Mouse (Mus musculus): ENCODE data around the gene Fau. TPM values are rescaled to one million over a fixed set of nuclear protein-coding genes. Genes with fewer than 3 reads are reported as not detected.

The Fau gene
- total RNA-seq (2014; rRNA removed) (1,002 and 1,178 TPM in 2 replicates), polyA plus RNA-seq (2015; fragmentation: Nextera tagmentation; extraction: Ambion mirVana) (610 and 775 TPM in 2 replicates)

GRCm38 (mm10) chr19:6057313-6058096 lies at the start of gene Fau, which contains the start of gene Mrpl49:
Gene Fau (plus strand): TSS chr19:6057844.
Gene Mrpl49 (minus strand): TSS chr19:6057785.
- Histone ChIP-seq H3K9ac (peak within 1 kb of the TSS; percentile 94), H3K27me3 (ENCODE audit: insufficient read depth, low read length) (no peaks in the 10 kb centered on the region), H3K4me1 (ENCODE audit: insufficient read depth) (peaks cover 8% of the 10 kb centered on the region), H3K36me3 (ENCODE audit: insufficient read depth) (peaks cover 34% of the 10 kb centered on the region), H3K9me3 (ENCODE audit: low read length) (no peaks in the 10 kb centered on the region), H3K4me3 (ENCODE audit: low read depth, low read length) (peak within 1 kb of the TSS; percentile 91), H3K27ac (ENCODE audit: low read depth, low read length) (peak within 1 kb of the TSS; percentile 80), H3K4me2 (ENCODE audit: low read depth) (peak within 1 kb of the TSS; percentile 88)
- WGBS = 3% methylated on average over 62 of the region's 63 CpGs
- ATAC-seq = peak; percentile 89
- peak; percentile 100 for DNase-seq
- no peak for TF ChIP-seq CTCF (IDR thresholded peaks at IDR 0.05; ENCODE audit: low read depth)

GRCm38 (mm10) chr19:6009137-6009536 lies 48.5 kb upstream of the Fau start:
- H3K4me2 ChIP-seq (ENCODE audit: low read depth) = no peak overlapping the region
- DNase-seq = no peak
- ATAC-seq = no peak
- no peaks in the 10 kb centered on the region for H3K4me1 ChIP-seq (ENCODE audit: insufficient read depth)
- H3K9me3 ChIP-seq (ENCODE audit: low read length) = no peaks in the 10 kb centered on the region
- no peak overlapping the region for H3K9ac ChIP-seq
- H3K4me3 ChIP-seq (ENCODE audit: low read depth, low read length) = no peak overlapping the region
- no peaks in the 10 kb centered on the region for H3K36me3 ChIP-seq (ENCODE audit: insufficient read depth)
- WGBS = 69% methylated on average over 8 of the region's 8 CpGs
- no peak overlapping the region for H3K27ac ChIP-seq (ENCODE audit: low read depth, low read length)
- no peak for TF ChIP-seq CTCF (IDR thresholded peaks at IDR 0.05; ENCODE audit: low read depth)
- no peaks in the 10 kb centered on the region for H3K27me3 ChIP-seq (ENCODE audit: insufficient read depth, low read length)

GRCm38 (mm10) chr19:6013691-6014090 lies 44.0 kb upstream of the Fau start:
- H3K36me3 ChIP-seq (ENCODE audit: insufficient read depth) = no peaks in the 10 kb centered on the region
- H3K9me3 ChIP-seq (ENCODE audit: low read length) = no peaks in the 10 kb centered on the region
- no peak overlapping the region for H3K27ac ChIP-seq (ENCODE audit: low read depth, low read length)
- H3K9ac ChIP-seq = no peak overlapping the region
- no peaks in the 10 kb centered on the region; the same call in 1 of the 2 replicates for H3K4me1 ChIP-seq (ENCODE audit: insufficient read depth)
- 90% methylated on average over 10 of the region's 10 CpGs for WGBS
- no peak overlapping the region for H3K4me2 ChIP-seq (ENCODE audit: low read depth)
- TF ChIP-seq CTCF (IDR thresholded peaks at IDR 0.05; ENCODE audit: low read depth) = no peak
- ATAC-seq (no peak), DNase-seq (no peak)
- H3K4me3 ChIP-seq (ENCODE audit: low read depth, low read length) = no peak overlapping the region
- H3K27me3 ChIP-seq (ENCODE audit: insufficient read depth, low read length) = no peaks in the 10 kb centered on the region; the same call in 1 of the 2 replicates

DNA sequence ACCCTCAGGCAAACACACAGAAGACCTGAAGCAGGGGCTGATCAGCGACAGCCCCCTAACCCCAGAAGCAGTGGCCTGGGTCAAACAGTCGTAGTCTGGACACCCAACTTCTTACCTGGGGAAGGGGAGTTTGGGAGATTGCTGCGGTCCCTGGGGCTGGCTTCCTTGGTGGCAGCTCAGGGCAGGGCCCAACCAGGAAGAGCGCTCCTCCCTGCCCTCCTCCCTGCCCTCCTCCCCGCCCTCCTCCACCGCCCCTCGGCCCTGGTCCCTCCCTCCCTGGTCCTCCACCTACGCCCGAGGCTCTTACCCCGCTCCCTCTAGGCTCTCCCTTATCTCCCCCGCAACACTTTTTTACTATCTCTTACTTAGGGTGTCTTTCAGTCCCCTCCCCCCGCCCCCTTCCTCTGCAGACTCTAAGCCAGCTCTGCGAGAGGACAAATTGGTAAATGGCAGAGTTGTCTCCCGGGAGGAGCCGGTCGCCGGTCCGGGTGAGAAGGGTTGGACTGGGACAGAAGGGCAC lies 42.6 kb upstream of the Fau start:
- no peak for TF ChIP-seq CTCF (IDR thresholded peaks at IDR 0.05; ENCODE audit: low read depth)
- Histone ChIP-seq H3K36me3 (ENCODE audit: insufficient read depth) (no peaks in the 10 kb centered on the region), H3K9ac (peak overlapping the region; percentile 58), H3K27me3 (ENCODE audit: insufficient read depth, low read length) (no peaks in the 10 kb centered on the region; the same call in 1 of the 2 replicates), H3K27ac (ENCODE audit: low read depth, low read length) (no peak overlapping the region), H3K4me1 (ENCODE audit: insufficient read depth) (no peaks in the 10 kb centered on the region; the same call in 1 of the 2 replicates), H3K4me2 (ENCODE audit: low read depth) (peak overlapping the region; percentile 76), H3K4me3 (ENCODE audit: low read depth, low read length) (peak overlapping the region; percentile 44), H3K9me3 (ENCODE audit: low read length) (no peaks in the 10 kb centered on the region)
- peak; percentile 54; the same call in 1 of the 2 replicates for ATAC-seq
- peak; percentile 12 for DNase-seq
- WGBS = 5% methylated on average over 15 of the region's 18 CpGs

GRCm38 (mm10) chr19:6015511-6016315 lies 41.9 kb upstream of the Fau start, which contains the start of gene Capn1:
Gene Capn1 (minus strand): TSS chr19:6015897.
- ATAC-seq = peak; percentile 72
- peak; percentile 34; the same call in 1 of the 2 replicates for TF ChIP-seq CTCF (IDR thresholded peaks at IDR 0.05; ENCODE audit: low read depth)
- H3K4me2 ChIP-seq (ENCODE audit: low read depth) = peak within 1 kb of the TSS; percentile 76
- no peaks in the 10 kb centered on the region; the same call in 1 of the 2 replicates for H3K27me3 ChIP-seq (ENCODE audit: insufficient read depth, low read length)
- peak within 1 kb of the TSS; percentile 58 for H3K9ac ChIP-seq
- no peaks in the 10 kb centered on the region for H3K9me3 ChIP-seq (ENCODE audit: low read length)
- peak within 1 kb of the TSS; percentile 44 for H3K4me3 ChIP-seq (ENCODE audit: low read depth, low read length)
- no peaks in the 10 kb centered on the region for H3K36me3 ChIP-seq (ENCODE audit: insufficient read depth)
- no peaks in the 10 kb centered on the region; the same call in 1 of the 2 replicates for H3K4me1 ChIP-seq (ENCODE audit: insufficient read depth)
- 4% methylated on average over 40 of the region's 40 CpGs for WGBS
- DNase-seq = peak; percentile 56
- no peak within 1 kb of the TSS for H3K27ac ChIP-seq (ENCODE audit: low read depth, low read length)

DNA sequence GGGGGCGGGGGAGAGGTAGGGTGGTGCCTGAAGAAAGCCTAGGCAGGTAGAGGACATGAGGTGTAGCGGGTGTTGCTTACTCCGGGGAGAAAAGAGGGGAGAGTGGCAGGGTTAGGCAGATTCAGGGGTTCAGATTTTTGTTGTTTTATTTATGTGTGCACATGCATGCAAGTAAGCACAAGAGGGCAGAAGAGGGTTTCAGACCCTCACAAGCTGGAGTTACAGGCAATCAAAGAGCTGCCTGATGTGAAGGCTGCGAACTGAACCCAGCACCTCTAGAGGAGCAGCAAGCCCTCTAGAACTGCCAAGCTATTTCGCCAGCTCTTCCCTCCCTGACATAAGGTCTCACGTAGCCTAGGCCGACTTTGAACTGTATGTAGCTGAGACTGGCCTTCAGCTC lies 41.1 kb upstream of the Fau start:
- peak; percentile 17 for DNase-seq
- ATAC-seq = no peak
- H3K4me1 ChIP-seq (ENCODE audit: insufficient read depth) = no peaks in the 10 kb centered on the region; the same call in 1 of the 2 replicates
- no peak overlapping the region for H3K9ac ChIP-seq
- no peaks in the 10 kb centered on the region for H3K9me3 ChIP-seq (ENCODE audit: low read length)
- no peak overlapping the region for H3K27ac ChIP-seq (ENCODE audit: low read depth, low read length)
- H3K4me2 ChIP-seq (ENCODE audit: low read depth) = peak overlapping the region; percentile 76
- no peak overlapping the region for H3K4me3 ChIP-seq (ENCODE audit: low read depth, low read length)
- H3K36me3 ChIP-seq (ENCODE audit: insufficient read depth) = no peaks in the 10 kb centered on the region
- H3K27me3 ChIP-seq (ENCODE audit: insufficient read depth, low read length) = no peaks in the 10 kb centered on the region; the same call in 1 of the 2 replicates
- TF ChIP-seq CTCF (IDR thresholded peaks at IDR 0.05; ENCODE audit: low read depth) = peak; percentile 36
- WGBS = 44% methylated on average over 7 of the region's 7 CpGs
